Mouse (Mus musculus) lung, postnatal 36 days (tissue): ENCODE measurements at regions not wholly inside any gene's neighbourhood (a gene's known extent, or its start where the extent isn't known, plus 50 kb on each side); places are given as distances from the start of the nearest gene placed in this dataset.

Experiments
- DNase-seq: peaks from one replicate; pipeline ENCODE4 v3.0.0; 2022; ENCODE audit warnings: mixed read lengths

DNA sequence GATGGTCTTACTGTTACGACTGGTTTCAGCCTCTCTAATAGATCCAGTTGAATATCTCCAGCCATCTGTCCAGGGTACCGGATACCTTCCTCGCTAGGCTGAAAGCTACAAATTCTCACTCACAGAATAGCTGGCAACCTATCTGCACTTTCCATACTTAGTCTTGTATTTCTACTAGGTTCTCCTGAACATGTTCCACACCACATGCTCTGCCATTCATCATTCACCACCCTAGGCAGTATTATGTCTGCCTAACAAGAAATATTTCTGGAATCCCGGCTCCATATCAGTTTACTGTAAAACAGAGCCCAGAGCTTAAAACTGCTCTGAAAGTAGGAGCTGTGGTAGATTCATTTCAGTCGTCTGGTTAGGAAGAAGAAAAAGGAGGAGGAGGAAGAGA is 1224.5 kb upstream of the Lrrc6 start:
- DNase-seq, result no peak

DNA sequence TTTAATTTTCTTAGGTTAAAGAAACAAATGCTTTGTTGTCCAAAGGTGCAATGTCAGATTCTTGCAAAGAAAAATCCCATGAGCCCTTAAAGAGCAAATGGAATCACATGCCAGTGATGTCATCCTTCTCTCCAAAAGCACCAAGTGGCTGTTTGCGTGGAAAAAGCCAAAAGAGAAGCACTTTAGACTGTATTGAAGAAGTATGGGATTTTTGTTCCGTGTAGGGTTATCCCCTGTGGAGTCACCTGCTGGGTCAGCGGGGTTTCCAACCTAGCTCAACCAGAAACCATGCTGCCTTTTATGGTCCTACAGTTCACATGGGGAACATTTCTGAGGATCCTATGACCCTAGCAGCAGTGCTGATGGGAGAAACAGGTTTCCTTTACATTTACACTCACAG is 1213.5 kb upstream of the Lrrc6 start:
- no peak for DNase-seq

DNA sequence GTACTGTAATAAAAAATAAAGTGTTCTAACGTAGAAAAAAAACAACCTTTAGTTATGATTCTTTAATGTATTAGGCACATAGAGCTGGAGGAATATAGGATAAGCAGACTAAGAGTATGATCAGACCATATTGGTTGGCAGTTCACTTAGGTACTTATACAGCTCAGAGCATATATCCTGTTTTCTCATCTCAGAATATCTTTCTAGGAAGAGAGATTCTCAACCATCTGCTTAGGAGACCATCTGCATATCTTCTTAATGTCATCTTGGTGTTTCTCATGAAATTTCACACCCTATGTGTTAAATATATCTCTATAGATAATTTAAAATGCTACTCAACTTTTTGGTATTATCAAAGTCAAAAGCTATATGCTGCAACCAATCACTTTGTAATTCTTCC is 1185.4 kb upstream of the Lrrc6 start:
- DNase-seq, result no peak

DNA sequence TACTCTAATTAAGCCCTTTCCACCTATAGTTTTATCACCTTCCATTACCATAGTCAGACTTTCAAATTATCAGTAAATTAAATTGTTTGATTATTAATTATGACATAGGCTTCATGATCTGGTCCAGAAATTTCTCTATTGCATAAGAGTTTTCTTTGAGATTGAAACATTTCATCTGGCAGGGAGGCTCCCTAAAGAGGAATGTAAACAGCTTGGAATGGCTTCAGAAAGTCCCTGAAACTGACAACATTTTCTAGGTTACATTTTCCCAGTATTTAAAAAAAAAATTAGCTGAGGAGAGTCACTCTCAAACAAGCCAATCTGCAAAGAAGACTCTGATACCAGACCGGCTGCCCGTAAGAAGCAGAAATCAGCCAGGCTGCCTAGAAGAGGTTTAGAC is 1172.6 kb upstream of the Lrrc6 start:
- no peak for DNase-seq

DNA sequence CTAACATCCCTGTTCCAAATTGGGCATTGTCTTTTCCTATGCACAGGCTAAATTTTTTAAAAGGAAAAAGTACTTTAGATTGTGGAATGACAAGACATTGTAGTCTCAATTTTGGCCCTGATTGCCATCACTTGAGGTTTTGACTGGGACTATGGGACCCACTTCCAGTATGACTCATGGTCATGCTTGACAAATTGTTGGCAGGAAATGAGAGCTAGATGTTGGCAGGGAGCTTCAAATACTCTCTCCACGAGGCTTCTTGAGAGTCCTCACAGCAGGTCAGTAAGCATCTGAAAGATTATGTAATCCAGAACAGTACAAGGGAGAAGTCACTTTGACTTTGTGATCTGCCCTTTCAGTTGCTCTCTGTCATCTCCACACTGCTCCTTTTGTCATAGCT is 1135.4 kb upstream of the Lrrc6 start:
- DNase-seq, result peak; percentile 64

DNA sequence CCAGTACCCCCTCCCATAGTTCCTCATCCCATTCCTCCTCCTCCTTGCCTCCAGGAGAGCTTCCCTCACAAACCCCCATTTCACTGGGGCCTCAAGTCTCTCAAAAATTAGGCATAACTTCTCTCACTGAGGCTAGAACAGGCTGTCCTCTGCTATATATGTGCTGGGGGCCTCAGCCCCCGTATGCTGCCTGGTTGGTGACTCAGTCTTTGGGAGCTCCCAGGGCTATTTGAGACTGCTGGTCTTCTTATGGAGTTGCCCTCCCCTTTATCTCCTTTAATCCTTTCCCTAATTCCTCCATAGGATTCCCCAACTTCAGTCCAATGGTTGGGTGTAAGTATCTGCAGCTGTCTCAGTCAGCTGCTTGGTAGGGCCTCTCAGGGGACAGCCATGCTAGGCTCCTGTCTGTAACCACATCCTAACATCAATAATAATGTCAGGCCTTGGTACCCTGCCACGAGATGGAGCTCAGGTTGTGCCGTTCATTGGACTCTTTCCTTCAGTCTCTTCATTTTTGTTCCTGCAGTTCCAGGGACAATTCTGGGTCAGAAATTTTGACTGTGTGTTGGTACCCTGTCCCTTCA is 1126.1 kb upstream of the Lrrc6 start:
- DNase-seq, result no peak

DNA sequence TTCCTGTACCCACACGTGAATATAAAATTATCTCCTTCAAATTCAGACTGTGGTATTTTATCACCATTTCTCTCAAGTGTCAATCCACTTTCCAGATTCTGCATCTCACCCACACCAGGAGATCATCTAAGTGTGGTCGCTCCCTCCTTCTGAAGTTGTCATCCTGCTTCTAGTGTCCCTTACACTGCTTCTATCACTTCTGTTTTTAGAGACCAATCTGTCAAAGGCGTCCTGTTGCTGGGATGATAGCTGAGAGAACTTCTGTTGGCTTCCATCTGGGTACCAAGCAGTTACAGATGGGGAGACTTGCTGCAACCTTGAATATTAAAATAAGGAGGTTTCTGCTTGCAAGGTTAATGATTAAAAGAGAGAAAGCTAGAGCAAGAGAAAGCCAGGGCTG is 1111.2 kb upstream of the Lrrc6 start:
- DNase-seq, result no peak

DNA sequence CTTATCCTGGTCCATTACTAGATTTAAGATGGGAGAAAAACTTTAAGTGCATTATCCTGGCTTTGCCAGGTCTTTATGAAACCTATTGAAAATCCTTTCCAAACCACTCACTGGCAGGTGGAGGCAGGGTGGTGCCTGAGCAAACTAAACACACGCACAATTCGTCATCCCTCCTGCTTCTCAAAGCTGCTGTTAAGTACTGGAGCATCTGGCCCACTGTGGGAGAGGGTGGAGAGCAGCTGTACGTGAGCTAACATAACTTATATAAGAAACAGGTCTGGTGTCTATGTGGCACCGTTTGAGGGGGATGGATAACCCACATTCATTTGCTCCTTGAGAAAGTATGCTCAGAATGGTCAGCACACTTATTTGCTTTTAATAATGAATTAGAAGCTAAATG is 1097.7 kb upstream of the Lrrc6 start:
- DNase-seq, result no peak

DNA sequence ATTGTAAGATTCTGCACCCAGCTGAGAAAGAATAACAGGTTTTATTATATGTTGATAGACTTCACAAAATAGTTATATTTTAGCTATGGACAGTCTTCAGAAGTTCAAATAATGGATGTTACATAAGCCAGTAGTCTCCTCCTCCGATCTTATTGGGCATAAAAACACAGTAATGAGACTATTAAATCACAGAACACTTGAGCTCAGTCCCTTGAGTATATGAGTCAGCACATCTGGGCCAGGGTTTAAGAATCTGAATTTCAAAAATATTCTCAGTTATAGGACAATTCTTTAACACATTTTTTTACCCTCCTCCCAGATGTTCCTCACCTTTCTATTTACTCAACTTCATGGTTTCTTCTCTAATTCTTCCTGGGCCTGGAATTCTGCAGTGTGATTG is 1075.9 kb upstream of the Lrrc6 start:
- no peak for DNase-seq

DNA sequence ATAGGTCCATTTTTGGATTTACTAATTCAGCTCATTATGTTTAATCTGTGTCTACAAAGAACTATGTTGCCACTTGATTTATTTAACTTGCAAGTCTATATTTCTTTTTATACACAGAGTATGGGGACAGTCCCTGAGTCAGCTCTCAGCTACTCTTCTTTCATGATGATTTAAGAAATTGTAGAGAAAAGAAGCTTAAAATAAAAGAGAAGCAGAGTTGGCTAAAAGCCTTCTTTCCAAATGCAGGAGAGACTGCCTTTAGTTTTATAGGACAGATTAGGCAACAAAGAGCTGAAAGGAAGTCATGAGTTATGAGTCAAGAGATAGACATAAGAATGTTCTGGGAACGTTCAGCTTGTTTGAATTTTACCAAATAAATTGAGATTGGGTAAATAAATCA is 1070.9 kb upstream of the Lrrc6 start:
- no peak for DNase-seq

DNA sequence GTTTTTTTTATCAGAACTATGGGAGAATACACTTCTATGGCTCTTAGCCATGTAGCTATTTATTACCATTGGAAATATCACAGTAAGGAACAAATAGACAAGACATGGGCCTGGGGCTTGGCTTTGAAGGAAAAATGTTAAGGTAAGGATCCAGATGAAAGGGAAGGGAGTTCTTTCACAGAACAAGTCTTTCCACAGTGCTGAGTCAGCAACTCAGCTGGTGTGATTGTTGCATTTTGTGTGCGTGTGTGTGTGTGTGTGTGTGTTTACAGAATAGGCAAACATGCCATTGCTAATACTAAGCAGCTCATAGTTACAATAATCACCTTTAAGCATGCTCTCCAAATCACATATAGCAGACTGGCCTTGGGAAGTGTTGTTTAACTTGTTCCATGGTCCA is 1056.6 kb upstream of the Lrrc6 start:
- no peak for DNase-seq

DNA sequence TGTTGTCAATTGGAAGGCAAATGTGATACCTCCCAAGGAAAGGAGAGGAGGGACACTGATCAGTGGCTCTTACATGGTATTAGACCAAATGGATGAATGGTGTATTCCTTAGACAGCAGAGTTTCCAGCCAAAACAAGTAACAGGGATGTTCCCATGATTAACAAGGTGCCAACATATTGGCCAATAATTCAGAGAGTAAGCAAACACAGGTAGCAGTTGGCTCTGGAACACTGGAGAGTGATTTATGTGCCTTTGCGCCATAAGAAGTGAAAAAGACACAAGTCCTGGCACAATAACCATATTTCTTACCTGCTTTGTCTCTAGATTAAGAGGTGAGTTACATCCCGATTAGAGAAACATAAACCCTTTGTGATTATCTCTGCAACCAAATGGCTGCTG is 1051.2 kb upstream of the Lrrc6 start:
- DNase-seq, result no peak

DNA sequence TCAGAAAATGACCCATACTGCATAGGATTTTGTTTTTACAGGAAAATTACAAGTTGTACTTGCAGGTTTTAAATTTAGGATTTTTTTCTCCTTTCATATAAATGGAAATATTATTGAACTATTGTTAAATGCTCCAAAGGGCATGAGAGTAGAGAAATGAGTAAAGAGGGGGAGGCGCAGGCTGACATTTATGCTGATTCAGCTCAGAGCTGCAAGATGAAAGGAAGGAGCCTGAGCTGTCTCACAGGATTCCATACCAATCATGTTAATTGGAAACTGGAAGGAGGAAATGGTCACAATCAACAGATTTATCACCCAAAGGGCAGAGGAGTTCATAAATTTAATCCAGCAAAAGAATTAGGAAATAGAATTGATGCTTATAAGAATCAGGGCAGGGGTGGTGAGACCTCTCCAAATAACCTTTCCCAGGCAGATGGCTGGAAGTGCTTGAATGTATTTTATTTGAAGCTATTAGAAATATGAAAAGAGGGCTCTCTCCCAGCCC is 1046.2 kb upstream of the Lrrc6 start:
- DNase-seq, result no peak

DNA sequence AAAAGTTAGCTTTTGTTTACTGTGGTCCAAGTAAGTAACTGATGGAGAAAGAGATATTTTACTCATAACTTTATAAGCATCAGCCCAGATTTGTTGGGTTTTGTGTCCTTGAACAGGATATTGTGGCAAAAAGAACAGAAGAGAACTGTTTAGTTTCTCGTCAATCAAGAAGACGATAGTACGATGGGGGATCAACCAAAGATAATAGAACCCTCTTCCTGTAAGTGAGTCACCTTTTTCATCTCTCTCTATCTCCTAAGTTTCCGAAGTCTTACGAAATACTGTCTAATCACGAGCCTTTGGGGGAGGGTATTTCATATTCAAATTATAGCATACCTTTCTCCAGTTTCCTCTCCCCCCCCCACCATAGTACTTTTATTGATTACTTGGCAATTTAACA is 1045.0 kb upstream of the Lrrc6 start:
- no peak for DNase-seq

DNA sequence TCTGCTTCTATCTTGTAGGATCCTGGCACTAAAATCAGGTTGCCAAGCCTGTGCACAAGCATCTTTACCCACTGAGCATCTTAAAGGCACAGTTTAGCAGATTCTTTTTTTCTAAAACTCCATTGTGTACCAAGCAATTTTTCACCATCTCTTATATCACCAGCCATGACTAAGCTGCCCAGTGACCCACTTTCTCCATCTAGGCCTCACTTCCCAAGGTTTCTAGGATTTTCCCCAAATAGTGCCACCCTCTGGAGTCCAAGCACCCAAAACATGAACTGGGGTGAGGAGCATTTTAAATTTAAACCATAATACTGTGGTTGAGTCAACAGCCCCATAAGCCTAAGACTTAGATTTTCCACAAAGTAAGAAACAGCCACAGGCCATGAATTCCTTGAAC is 1013.0 kb upstream of the Lrrc6 start:
- DNase-seq, result no peak

DNA sequence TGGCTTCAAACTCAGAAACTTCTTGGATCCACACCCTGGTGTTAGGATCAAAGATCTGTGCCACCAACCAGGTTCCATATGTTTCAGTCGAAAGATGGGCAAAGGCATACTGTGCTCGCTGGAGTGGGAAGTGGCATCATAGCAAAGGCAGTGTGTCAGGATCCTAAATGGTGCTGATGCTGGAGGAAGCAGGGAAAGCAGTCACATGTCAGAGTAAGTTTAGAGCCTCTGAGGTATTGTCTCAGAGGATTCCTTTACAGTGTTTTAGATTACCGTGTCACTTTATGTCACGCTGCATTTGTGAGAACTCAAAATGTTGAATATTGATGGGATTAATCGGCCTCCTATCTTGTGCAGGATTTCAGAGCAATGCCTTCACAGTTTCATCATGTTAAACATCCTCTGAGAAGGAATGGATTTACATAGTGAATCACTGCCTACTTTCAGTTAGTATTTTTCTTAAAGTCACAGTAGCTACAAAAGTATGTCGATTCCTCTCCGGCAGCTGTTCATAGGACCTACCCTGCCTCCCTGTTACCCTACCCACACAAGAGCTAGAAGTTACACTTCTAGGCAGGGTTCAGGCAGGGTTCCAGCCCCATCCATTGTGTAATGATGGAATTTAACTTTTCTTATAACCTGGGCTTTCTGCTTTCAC is 994.4 kb upstream of the Lrrc6 start:
- DNase-seq, result no peak

DNA sequence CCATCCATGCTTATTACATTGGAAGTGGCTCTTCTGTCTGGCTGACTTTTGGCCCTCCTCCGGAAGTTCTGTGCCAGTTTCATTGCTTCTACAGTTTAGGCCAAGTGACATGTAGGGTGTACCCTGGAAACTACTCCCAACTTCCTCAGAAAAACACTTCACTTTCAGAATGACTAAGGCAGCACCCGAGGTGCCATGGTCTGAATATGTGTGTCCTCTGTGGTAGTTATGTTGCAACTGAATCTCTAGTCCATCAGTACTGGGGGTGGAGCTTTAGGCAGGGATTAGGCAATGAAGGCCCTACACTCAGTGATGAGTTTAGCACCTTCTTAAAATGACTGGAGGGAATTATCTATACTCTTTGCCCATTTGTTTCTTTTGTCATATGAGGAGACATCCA is 981.0 kb upstream of the Lrrc6 start:
- peak; percentile 33 for DNase-seq

DNA sequence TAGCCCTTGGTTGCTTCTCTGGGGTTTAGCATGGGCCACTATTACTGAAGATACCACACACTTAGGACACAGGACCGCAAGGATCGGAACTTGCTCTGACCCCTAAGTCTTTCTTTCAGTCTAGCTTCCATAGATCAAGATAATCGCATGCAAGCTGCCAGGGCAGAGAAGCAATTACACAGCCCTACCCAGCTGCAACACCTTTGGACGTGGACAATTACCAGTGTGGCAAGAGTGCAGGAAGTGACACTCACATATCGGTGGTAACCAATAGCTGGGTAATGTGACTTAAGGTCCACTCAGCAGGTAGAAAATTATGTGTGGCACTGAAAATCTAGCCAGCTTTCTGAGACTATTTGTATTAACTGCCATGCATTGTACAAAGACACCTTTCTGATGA is 973.6 kb upstream of the Lrrc6 start:
- DNase-seq, result no peak

DNA sequence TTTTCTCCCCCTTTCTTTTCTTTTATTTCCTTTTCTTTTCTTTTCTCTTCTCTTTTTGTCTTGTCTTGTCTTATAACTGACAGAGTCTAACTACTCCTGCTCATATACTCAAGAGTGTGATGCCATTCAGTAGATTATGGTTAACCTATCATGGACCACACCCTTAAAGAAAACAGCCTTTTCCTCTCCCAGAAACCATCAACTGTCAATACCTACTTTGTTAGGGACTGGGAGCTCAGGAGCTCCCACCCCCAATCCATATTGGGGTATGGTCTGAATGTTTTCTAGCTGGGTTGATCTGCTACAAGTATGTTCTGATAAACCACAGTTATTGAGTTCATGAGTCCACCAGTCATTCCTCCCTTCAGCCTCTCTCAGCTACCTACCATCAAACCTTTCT is 972.3 kb upstream of the Lrrc6 start:
- DNase-seq, result no peak

DNA sequence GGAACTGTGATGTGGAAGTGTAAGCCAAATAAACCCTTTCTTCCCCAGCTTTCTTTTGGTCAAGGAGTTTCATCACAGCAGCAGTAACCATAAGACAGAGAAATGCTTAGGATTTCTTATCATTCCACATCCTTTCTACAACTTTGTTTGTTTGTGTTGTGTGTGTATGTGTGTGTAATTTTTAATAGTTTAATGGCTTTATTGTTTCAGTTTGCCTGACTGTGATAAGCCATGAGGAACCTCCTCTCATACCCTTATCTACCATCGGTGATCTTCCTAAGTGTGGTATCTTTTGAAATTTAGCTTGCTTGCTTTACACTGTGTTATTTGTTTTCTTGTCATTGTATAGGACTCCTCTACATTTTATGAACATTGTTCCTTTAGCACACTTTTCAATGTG is 970.6 kb upstream of the Lrrc6 start:
- DNase-seq, result no peak

DNA sequence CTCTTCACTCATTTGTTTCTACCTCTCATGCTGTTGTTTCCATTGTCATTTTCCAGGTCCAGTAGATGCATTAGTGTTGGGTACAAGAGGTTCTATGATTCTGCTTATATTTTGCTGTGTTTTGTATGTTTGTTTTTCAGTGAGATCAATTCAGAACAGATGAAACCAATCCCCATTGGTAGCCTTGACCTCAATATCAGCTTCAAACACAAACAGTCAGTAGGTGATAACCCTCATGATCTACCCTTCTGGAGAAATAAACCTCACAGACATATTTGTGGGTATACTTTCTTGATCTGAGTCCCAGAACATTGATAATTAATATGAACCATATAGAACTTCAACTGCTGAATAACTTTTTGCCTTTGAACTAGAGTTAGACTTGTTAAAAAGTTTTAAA is 969.3 kb upstream of the Lrrc6 start:
- DNase-seq, result no peak

DNA sequence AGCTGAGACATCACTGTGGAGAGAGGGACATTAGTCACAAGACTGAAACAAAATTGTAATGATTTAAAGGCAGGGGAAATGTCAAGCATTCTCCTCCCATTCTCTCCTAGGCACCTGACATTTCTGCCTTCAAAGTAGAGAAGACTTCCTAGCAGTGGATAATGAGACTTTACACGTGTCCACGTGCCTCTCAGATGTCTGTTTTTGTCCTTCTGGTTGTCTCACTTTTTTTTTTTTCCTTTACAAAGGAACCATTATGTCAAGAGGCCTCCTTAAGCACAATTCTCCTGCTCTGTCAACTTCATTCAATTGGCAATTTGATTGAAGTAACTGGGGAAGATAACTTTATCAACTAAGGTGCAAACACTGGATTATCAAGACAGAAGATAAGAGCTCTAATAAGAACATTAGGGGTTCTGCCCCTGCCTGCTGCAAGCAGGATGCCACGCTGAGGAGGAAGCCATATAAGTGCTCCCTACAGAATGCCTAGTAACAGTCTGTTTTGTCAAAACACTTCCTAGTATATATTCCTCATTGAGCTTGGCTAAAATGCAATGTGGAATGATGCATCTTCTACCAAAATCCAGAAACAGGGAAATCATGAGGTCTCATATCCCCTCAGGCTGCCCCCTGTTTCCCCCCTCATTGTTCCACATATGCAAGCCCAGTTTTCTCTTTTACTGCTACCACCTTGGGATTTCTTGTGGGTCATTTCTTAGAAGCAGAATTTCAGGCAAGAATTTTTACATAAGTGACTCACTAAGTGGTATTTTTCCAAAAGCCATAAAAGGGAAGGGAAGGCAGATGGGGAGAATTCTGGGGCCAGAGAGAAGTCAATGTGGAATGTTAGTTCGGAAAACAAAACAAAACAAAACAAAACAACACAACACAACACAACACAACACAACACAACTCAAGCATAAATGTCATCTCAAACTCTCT is 967.0 kb upstream of the Lrrc6 start:
- no peak for DNase-seq

DNA sequence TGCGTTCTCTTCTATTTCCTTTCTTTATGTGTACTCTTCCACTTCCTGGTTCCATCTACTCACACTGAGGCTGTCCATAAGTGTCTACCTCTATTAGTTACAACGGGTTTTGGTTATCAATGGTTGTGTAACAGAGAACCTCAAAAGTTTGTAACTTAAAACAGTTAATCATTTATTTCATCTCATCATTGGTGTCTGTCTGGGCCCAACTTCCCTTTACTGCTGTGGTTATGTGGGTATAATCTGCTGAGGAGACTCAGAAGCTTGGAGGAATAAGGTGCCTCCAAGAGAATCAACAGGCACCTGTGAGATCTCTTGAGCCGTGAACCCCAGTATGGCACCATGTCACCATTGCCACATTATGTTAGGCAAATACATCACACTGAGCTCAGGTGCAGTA is 962.2 kb upstream of the Lrrc6 start:
- no peak for DNase-seq

DNA sequence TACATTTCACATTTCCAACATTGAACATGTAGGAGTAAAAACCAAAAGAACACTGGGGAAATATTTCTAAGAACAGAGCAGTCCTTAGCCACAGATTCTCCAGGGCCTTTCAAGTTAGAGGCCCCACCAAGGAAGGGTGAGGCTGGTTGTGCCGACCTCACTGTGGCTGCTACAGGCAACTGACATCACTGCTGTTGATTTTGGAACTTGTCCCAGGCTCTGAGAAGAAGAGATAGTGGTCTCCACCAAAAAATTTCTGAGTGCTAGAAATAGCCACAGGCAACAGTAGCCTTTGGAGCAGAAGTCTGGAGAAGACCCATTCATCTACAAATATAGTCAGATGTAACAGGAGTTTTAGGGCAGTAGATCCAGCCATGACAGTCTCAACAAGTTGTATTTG is 959.7 kb upstream of the Lrrc6 start:
- no peak for DNase-seq
